Comparison of ENCODE assay signal across 20 mouse cellular contexts in genomic region chr10:5515330-5515729, GRCm38 (mm10). TPM values are rescaled to one million over a fixed set of nuclear protein-coding genes. Genes with fewer than 3 reads are reported as not detected.
DNase-seq lines count a peak whose midpoint lies in the region; ATAC-seq and TF ChIP-seq lines count a peak whose summit lies in the region.
"Had no signal": no experiment of that assay in that cellular context is flagged by ENCODE, and none has a peak within 500 bp of the region (broad histone marks: within the 10 kb centered on the region; RNA-seq: fewer than 3 reads in every experiment).

No protein-coding gene starts in this region.

- H3K27ac ChIP-seq in lung, embryonic 14.5 days (ENCODE audit: low read depth), result no peak overlapping the region
- H3K27ac ChIP-seq in kidney, embryonic 16.5 days (ENCODE audit: low read length), result no peak overlapping the region
- H3K27ac ChIP-seq: heart, adult 2 months; hindbrain, embryonic 14.5 days; kidney, postnatal 0 days; midbrain, embryonic 10.5 days; neural tube, embryonic 15.5 days had no signal

- 0% methylated on average over 3 of the region's 3 CpGs for WGBS in lung, embryonic 14.5 days
- WGBS in kidney, embryonic 16.5 days, result 17% methylated on average over 3 of the region's 3 CpGs

- DNase-seq in lung, embryonic 14.5 days, result peak; percentile 8
- no peak for DNase-seq in lung, adult 18-20 months
- DNase-seq in MEL-GATA-1-ER (ENCODE audit: extremely low read depth, low read depth), result peak; percentile 9
- no peak for DNase-seq in thymus, postnatal 36 days
- DNase-seq: adrenal gland, adult 2 months; cerebellum, adult 11 months; cerebellum, postnatal 36 days; gastrocnemius, postnatal 10 days; heart, adult 2 months; thymus, adult 18-20 months had no signal

- TF ChIP-seq CTCF in lung, embryonic 14.5 days (IDR thresholded peaks at IDR 0.05; ENCODE audit: low read depth), result no peak

- H3K4me1 ChIP-seq in lung, embryonic 14.5 days (ENCODE audit: insufficient read depth), result no peaks in the 10 kb centered on the region
- peaks cover 76% of the 10 kb centered on the region for H3K4me1 ChIP-seq in megakaryocyte, embryonic 14.5 days
- no peaks in the 10 kb centered on the region for H3K4me1 ChIP-seq in kidney, embryonic 16.5 days (ENCODE audit: insufficient read depth, low read length)
- H3K4me1 ChIP-seq: neural tube, embryonic 15.5 days had no signal

- H3K27me3 ChIP-seq in lung, embryonic 14.5 days (ENCODE audit: insufficient read depth, low read length), result no peaks in the 10 kb centered on the region
- H3K27me3 ChIP-seq in megakaryocyte, embryonic 14.5 days (replicated peaks), result no peaks in the 10 kb centered on the region
- no peaks in the 10 kb centered on the region for H3K27me3 ChIP-seq in kidney, embryonic 16.5 days (ENCODE audit: insufficient read depth, low read length)
- H3K27me3 ChIP-seq: neural tube, embryonic 15.5 days had no signal

- H3K36me3 ChIP-seq in lung, embryonic 14.5 days (ENCODE audit: insufficient read depth), result no peaks in the 10 kb centered on the region
- peaks cover 41% of the 10 kb centered on the region for H3K36me3 ChIP-seq in megakaryocyte, embryonic 14.5 days (replicated peaks; ENCODE audit: low read length)
- H3K36me3 ChIP-seq in kidney, embryonic 16.5 days (ENCODE audit: insufficient read depth, low read length), result no peaks in the 10 kb centered on the region
- H3K36me3 ChIP-seq: midbrain, embryonic 10.5 days; neural tube, embryonic 15.5 days had no signal

- no peak overlapping the region for H3K9ac ChIP-seq in lung, embryonic 14.5 days
- H3K9ac ChIP-seq in kidney, embryonic 16.5 days (replicated peaks; ENCODE audit: low read length), result no peak overlapping the region
- H3K9ac ChIP-seq: hindbrain, embryonic 14.5 days; neural tube, embryonic 15.5 days had no signal

- no peak overlapping the region for H3K4me2 ChIP-seq in lung, embryonic 14.5 days
- no peak overlapping the region for H3K4me2 ChIP-seq in kidney, embryonic 16.5 days (replicated peaks; ENCODE audit: low read depth, low read length)
- H3K4me2 ChIP-seq: hindbrain, embryonic 14.5 days; neural tube, embryonic 15.5 days had no signal

- no peak overlapping the region for H3K4me3 ChIP-seq in lung, embryonic 14.5 days (ENCODE audit: low read depth, low read length)
- peak overlapping the region; percentile 2 for H3K4me3 ChIP-seq in megakaryocyte, embryonic 14.5 days (replicated peaks)
- H3K4me3 ChIP-seq in kidney, embryonic 16.5 days (ENCODE audit: low read length), result no peak overlapping the region
- H3K4me3 ChIP-seq: erythroblast, embryonic 14.5 days; heart, adult 2 months; midbrain, embryonic 10.5 days; neural tube, embryonic 15.5 days had no signal

- peak; percentile 54; the same call in 1 of the 2 replicates for ATAC-seq in lung, embryonic 14.5 days (ENCODE audit: insufficient read depth)
- ATAC-seq in granulocyte monocyte progenitor cell, adult 5-6 weeks (replicated peaks; ENCODE audit: poor library complexity, severe bottlenecking), result peak; percentile 74
- no peak for ATAC-seq in kidney, embryonic 16.5 days (ENCODE audit: low FRiP score, low TSS enrichment)
- ATAC-seq: forebrain, embryonic 16.5 days; intestine, embryonic 16.5 days had no signal

- no peaks in the 10 kb centered on the region for H3K9me3 ChIP-seq in lung, embryonic 14.5 days (ENCODE audit: low read depth, low read length)
- H3K9me3 ChIP-seq in megakaryocyte, embryonic 14.5 days, result no peaks in the 10 kb centered on the region
- no peaks in the 10 kb centered on the region for H3K9me3 ChIP-seq in kidney, embryonic 16.5 days (ENCODE audit: low read length)
- H3K9me3 ChIP-seq: midbrain, embryonic 10.5 days; neural tube, embryonic 15.5 days had no signal

RNA-seq across cellular contexts. Expression of gene Syne1, which starts 36.0 kb away (rescaled TPM):
- 7.9 and 9.0 TPM in 2 replicates for polyA plus RNA-seq in lung, embryonic 14.5 days (2014; fragmentation: Nextera tagmentation; extraction: Ambion mirVana)
- total RNA-seq in granulocyte monocyte progenitor cell, adult 5-6 weeks (2014; fragmentation: Nextera tagmentation), result 13.2 and 23.7 TPM in 2 replicates
- 27.4 and 30.7 TPM in 2 replicates for total RNA-seq in granulocyte monocyte progenitor cell, adult 5-6 weeks (2017)
- 5.3 and 9.0 TPM in 2 replicates for polyA plus RNA-seq in megakaryocyte, embryonic 14.5 days (2012; ENCODE audit: insufficient read depth, low replicate concordance)
- 5.2 and 5.3 TPM in 2 replicates for polyA plus RNA-seq in kidney, embryonic 16.5 days (2015; fragmentation: Nextera tagmentation; extraction: Ambion mirVana)

Comparison
In these comparisons a context has a peak if more than half of its experiments do, and no peak if none do; other contexts are left out.
1. DNase-seq: peak in lung, embryonic 14.5 days (single experiment) and MEL-GATA-1-ER (single experiment); none in lung, adult 18-20 months (0 of 2) and thymus, postnatal 36 days (0 of 2).